Mouse (Mus musculus) lung, postnatal 25 days (tissue): ENCODE measurements around the gene Flywch1.

Experiments
- DNase-seq: peaks from one replicate; pipeline ENCODE4 v3.0.0; 2022; ENCODE audit warnings: low spot score

Gene Flywch1

GRCm38 (mm10) chr17:23705525-23706104 lies 65.8 kb downstream of the Flywch1 start:
- no peak for DNase-seq

- DNase-seq = no peak
Measured at GRCm38 (mm10) chr17:23704741-23705140, 66.7 kb downstream of the Flywch1 start.

GRCm38 (mm10) chr17:23703301-23703700 lies 68.1 kb downstream of the Flywch1 start:
- DNase-seq = no peak
